ENCODE assay signal across 11 mouse cellular contexts in genomic region chr8:72589286-72589685, GRCm38 (mm10). TPM values are rescaled to one million over a fixed set of nuclear protein-coding genes. Genes with fewer than 3 reads are reported as not detected.
DNase-seq lines count a peak whose midpoint lies in the region; ATAC-seq and TF ChIP-seq lines count a peak whose summit lies in the region.
"Had no signal": no experiment of that assay in that cellular context is flagged by ENCODE, and none has a peak within 500 bp of the region (broad histone marks: within the 10 kb centered on the region; RNA-seq: fewer than 3 reads in every experiment).

No protein-coding gene starts in this region.

- TF ChIP-seq POLR2A in lung, adult 2 months (IDR thresholded peaks at IDR 0.05; ENCODE audit: borderline replicate concordance, extremely low read depth, low read depth, low read length): no peak

- H3K27me3 ChIP-seq in heart, embryonic 16.5 days (ENCODE audit: control insufficient read depth, insufficient read depth, low read length): no peaks in the 10 kb centered on the region
- H3K27me3 ChIP-seq in hindbrain, embryonic 10.5 days (ENCODE audit: insufficient read depth, poor library complexity, severe bottlenecking): no peaks in the 10 kb centered on the region
- H3K27me3 ChIP-seq: embryonic facial prominence, embryonic 13.5 days had no signal

- H3K4me1 ChIP-seq in lung, adult 2 months (ENCODE audit: control insufficient read depth, insufficient read depth, low read length): no peaks in the 10 kb centered on the region
- peaks cover 24% of the 10 kb centered on the region for H3K4me1 ChIP-seq in heart, embryonic 16.5 days (ENCODE audit: control insufficient read depth, insufficient read depth, low read length)
- no peaks in the 10 kb centered on the region for H3K4me1 ChIP-seq in hindbrain, embryonic 10.5 days (replicated peaks)
- H3K4me1 ChIP-seq: embryonic facial prominence, embryonic 13.5 days had no signal

- H3K9ac ChIP-seq in heart, embryonic 16.5 days (ENCODE audit: low read length): no peak overlapping the region
- H3K9ac ChIP-seq: embryonic facial prominence, embryonic 13.5 days had no signal

- 0 out of 2 replicates have a peak, but pooled peaks have one; percentile 53 for ATAC-seq in heart, embryonic 16.5 days (replicated peaks; ENCODE audit: extremely low read depth, insufficient read depth, low FRiP score)

- H3K4me2 ChIP-seq in heart, embryonic 16.5 days (ENCODE audit: low read depth, low read length): no peak overlapping the region
- H3K4me2 ChIP-seq: embryonic facial prominence, embryonic 13.5 days had no signal

- intact Hi-C loops in left cerebral cortex, adult 2 months (cut with DNase I): no loop called here

- no peak overlapping the region for H3K4me3 ChIP-seq in lung, adult 2 months (replicated peaks; ENCODE audit: extremely low read depth, low read depth, low read length)
- no peak overlapping the region for H3K4me3 ChIP-seq in heart, embryonic 16.5 days (ENCODE audit: low read length)
- H3K4me3 ChIP-seq in left cerebral cortex, adult 2 months: no peak overlapping the region
- H3K4me3 ChIP-seq in hindbrain, embryonic 10.5 days: no peak overlapping the region
- H3K4me3 ChIP-seq: embryonic facial prominence, embryonic 13.5 days had no signal

- no peak for TF ChIP-seq CTCF in lung, adult 2 months (IDR thresholded peaks at IDR 0.05; ENCODE audit: insufficient read depth, low read length)
- TF ChIP-seq CTCF in left cerebral cortex, adult 2 months (IDR thresholded peaks at IDR 0.05): no peak

- no peaks in the 10 kb centered on the region for H3K36me3 ChIP-seq in heart, embryonic 16.5 days (ENCODE audit: control insufficient read depth, insufficient read depth)
- no peaks in the 10 kb centered on the region for H3K36me3 ChIP-seq in hindbrain, embryonic 10.5 days
- H3K36me3 ChIP-seq: embryonic facial prominence, embryonic 13.5 days had no signal

- DNase-seq in lung, postnatal 10 days: peak; percentile 43
- DNase-seq in lung, adult 2 months: no peak
- peak; percentile 72 to 77 for DNase-seq in left cerebral cortex, adult 2 months (ENCODE audit: extremely low spot score in 1 of 2, low spot score in 2 of 2)
- DNase-seq in skeletal muscle tissue, adult 2 months (ENCODE audit: low read depth, low spot score): peak; percentile 89
- DNase-seq in cerebellum, adult 9-11 months: no peak
- DNase-seq in hindbrain, embryonic 10.5 days (ENCODE audit: low spot score): no peak
- DNase-seq in yolk sac, embryonic 10.5 days (ENCODE audit: low spot score): no peak
- DNase-seq: thymus, adult 18-20 months had no signal

- WGBS in lung, adult 2 months: 65% methylated on average over 7 of the region's 7 CpGs
- 61% methylated on average over 7 of the region's 7 CpGs for WGBS in heart, embryonic 16.5 days
- 81% methylated on average over 7 of the region's 7 CpGs for WGBS in hindbrain, embryonic 10.5 days

- H3K9me3 ChIP-seq in heart, embryonic 16.5 days (replicated peaks; ENCODE audit: control insufficient read depth, low read length): no peaks in the 10 kb centered on the region
- no peaks in the 10 kb centered on the region for H3K9me3 ChIP-seq in hindbrain, embryonic 10.5 days
- H3K9me3 ChIP-seq: embryonic facial prominence, embryonic 13.5 days had no signal

- peak overlapping the region; percentile 51; the same call in 1 of the 2 replicates for H3K27ac ChIP-seq in heart, embryonic 16.5 days (ENCODE audit: low read length)
- H3K27ac ChIP-seq in left cerebral cortex, adult 2 months: peak overlapping the region; percentile 86
- no peak overlapping the region for H3K27ac ChIP-seq in hindbrain, embryonic 10.5 days
- H3K27ac ChIP-seq: embryonic facial prominence, embryonic 13.5 days; kidney, postnatal 0 days had no signal

RNA-seq across cellular contexts. Expression of gene Tmem38a, which starts 17.4 kb away (rescaled TPM):
- polyA plus RNA-seq in lung, adult 2 months (2012; rRNA removed): 39.3 and 101 TPM in 2 replicates
- 117 and 125 TPM in 2 replicates for polyA plus RNA-seq in heart, embryonic 16.5 days (2015; fragmentation: Nextera tagmentation; extraction: Ambion mirVana)
- 100 to 1,000 TPM; 103 to 108 TPM for total RNA-seq in left cerebral cortex, adult 2 months (2021)
- 8.6 and 11.0 TPM in 2 replicates for polyA plus RNA-seq in hindbrain, embryonic 10.5 days (2016; fragmentation: Nextera tagmentation; extraction: Ambion mirVana)

RNA-seq across cellular contexts. Expression of gene Smim7, which starts 18.4 kb away (rescaled TPM):
- polyA plus RNA-seq in lung, adult 2 months (2012; rRNA removed): 42.2 and 48.3 TPM in 2 replicates
- 97.1 and 108 TPM in 2 replicates for polyA plus RNA-seq in heart, embryonic 16.5 days (2015; fragmentation: Nextera tagmentation; extraction: Ambion mirVana)
- total RNA-seq in left cerebral cortex, adult 2 months (2021): 100 to 1,000 TPM; 113 to 114 TPM
- polyA plus RNA-seq in hindbrain, embryonic 10.5 days (2016; fragmentation: Nextera tagmentation; extraction: Ambion mirVana): 113 and 125 TPM in 2 replicates

RNA-seq across cellular contexts. Expression of gene Med26, which starts 41.2 kb away (rescaled TPM):
- polyA plus RNA-seq in lung, adult 2 months (2012; rRNA removed): 10.0 and 14.3 TPM in 2 replicates
- 11.5 and 12.7 TPM in 2 replicates for polyA plus RNA-seq in heart, embryonic 16.5 days (2015; fragmentation: Nextera tagmentation; extraction: Ambion mirVana)
- 10 to 100 TPM; 11.1 to 11.3 TPM for total RNA-seq in left cerebral cortex, adult 2 months (2021)
- 18.9 and 21.9 TPM in 2 replicates for polyA plus RNA-seq in hindbrain, embryonic 10.5 days (2016; fragmentation: Nextera tagmentation; extraction: Ambion mirVana)

RNA-seq across cellular contexts. Expression of gene Nwd1, which starts 57.2 kb away (rescaled TPM):
- polyA plus RNA-seq in lung, adult 2 months (2012; rRNA removed): 0.97 and 1.0 TPM in 2 replicates
- 0.38 and 0.40 TPM in 2 replicates for polyA plus RNA-seq in heart, embryonic 16.5 days (2015; fragmentation: Nextera tagmentation; extraction: Ambion mirVana)
- 10 to 100 TPM; 46.1 to 46.9 TPM for total RNA-seq in left cerebral cortex, adult 2 months (2021)
- polyA plus RNA-seq in hindbrain, embryonic 10.5 days (2016; fragmentation: Nextera tagmentation; extraction: Ambion mirVana): 0.02 TPM in 1 of 2 replicates, not detected in the other
- polyA plus RNA-seq: kidney, postnatal 0 days had no signal

Comparison
In these comparisons a context has a peak if more than half of its experiments do, and no peak if none do; other contexts are left out.
1. DNase-seq: peak in lung, postnatal 10 days (single experiment), left cerebral cortex, adult 2 months (2 of 2) and skeletal muscle tissue, adult 2 months (single experiment); none in lung, adult 2 months (single experiment), cerebellum, adult 9-11 months (single experiment), hindbrain, embryonic 10.5 days (single experiment) and yolk sac, embryonic 10.5 days (single experiment).